Mouse (Mus musculus) yolk sac, embryonic 10.5 days (tissue): ENCODE measurements around the gene 4930402H24Rik.

ENCODE experiments used
- DNase-seq: peaks from one replicate; pipeline ENCODE4 v3.0.0-alpha.2; 2017; ENCODE audit warnings: low spot score

The 4930402H24Rik gene

DNA sequence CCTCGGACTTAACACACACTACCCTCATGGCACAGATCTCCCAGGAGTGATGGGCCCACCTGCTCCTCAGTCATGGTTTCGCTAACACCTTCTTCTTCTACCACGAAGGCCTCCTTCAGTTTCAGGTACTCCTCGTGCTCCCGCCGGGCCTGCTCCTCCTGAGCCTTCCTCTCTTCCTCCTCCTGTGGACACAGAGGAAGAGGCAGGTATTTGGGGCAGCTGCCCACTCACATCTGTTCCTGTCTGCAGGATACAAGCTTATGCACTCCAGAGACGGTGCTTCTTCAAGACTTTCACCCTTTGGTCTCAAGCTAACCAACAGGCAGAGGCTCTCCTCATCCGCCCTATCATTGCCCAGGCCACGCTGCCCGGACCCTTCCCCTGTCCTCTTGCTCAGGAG, 247.7 kb downstream of the 4930402H24Rik start:
- DNase-seq = no peak

DNA sequence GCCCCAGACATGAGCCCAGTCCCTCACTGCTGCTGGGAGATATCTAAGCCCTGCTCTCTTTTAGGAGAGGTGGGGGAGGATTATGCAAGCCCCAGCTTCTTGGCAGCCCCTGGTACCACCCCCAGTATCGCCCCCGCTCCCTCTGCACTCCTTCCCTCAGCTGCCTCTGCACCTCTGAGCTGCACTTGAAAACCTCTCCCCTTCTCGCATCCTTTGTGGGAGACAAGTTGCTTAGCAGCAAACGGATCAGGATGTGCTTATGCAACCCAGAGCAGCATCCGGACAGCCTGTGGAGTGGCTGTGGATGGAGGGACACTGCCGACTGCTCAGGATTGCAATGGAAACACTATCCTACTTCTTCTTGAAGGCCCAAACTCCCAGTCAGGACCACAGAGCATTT, 248.7 kb downstream of the 4930402H24Rik start:
- no peak for DNase-seq

DNA sequence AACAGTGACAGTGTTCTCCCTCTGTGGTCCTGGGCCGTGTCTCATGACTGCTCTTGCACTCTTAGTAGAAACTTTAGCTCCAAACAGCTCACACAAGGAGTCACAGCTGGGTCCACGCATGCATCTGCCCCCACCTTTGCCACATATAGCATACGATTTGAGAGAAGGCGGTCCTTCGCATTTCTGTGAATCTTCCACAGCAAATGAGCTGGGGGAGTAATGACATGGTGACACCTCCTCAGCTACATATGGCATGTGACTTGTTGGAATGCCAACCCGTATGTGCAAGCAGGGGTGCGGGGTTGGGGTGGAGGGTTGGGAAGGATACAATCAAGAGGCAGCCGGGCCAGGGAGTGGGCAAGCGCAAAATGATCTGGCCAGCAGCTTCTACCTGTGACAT, 249.7 kb downstream of the 4930402H24Rik start:
- no peak for DNase-seq
